Mouse (Mus musculus): ENCODE measurements around the gene Usp32.

Usp32 gene

GRCm38 (mm10) chr11:85123267-85123992 lies 16.5 kb downstream of the Usp32 start:
- no peak for DNase-seq (ENCODE audit: low spot score)

GRCm38 (mm10) chr11:85122073-85122472 lies 17.9 kb downstream of the Usp32 start:
- DNase-seq (ENCODE audit: low spot score) = no peak

GRCm38 (mm10) chr11:85117160-85117559 lies 22.8 kb downstream of the Usp32 start:
- peak; percentile 62 for DNase-seq (ENCODE audit: low spot score)

- DNase-seq (ENCODE audit: low spot score) = peak; percentile 89
These were observed 23.7 kb downstream of the Usp32 start for GRCm38 (mm10) chr11:85116084-85116844.

- DNase-seq (ENCODE audit: low spot score) = no peak
These were observed 30.0 kb downstream of the Usp32 start for GRCm38 (mm10) chr11:85109957-85110356.

- peak; percentile 86 for DNase-seq (ENCODE audit: low spot score)
These were observed 32.7 kb downstream of the Usp32 start for GRCm38 (mm10) chr11:85107217-85107616.

GRCm38 (mm10) chr11:85105836-85106235 lies 34.1 kb downstream of the Usp32 start:
- DNase-seq (ENCODE audit: low spot score) = no peak

- no peak for DNase-seq (ENCODE audit: low spot score)
These were observed 36.2 kb downstream of the Usp32 start for GRCm38 (mm10) chr11:85103763-85104162.

- no peak for DNase-seq (ENCODE audit: low spot score)
These were observed 44.8 kb downstream of the Usp32 start for GRCm38 (mm10) chr11:85095116-85095515.

- no peak for DNase-seq (ENCODE audit: low spot score)
These were observed 53.7 kb downstream of the Usp32 start for GRCm38 (mm10) chr11:85086253-85086652.

- DNase-seq (ENCODE audit: low spot score) = no peak
These were observed 72.1 kb downstream of the Usp32 start for GRCm38 (mm10) chr11:85067871-85068270.

- no peak for DNase-seq (ENCODE audit: low spot score)
These were observed 81.4 kb downstream of the Usp32 start for GRCm38 (mm10) chr11:85058562-85058961.

- no peak for DNase-seq (ENCODE audit: low spot score)
These were observed 82.4 kb downstream of the Usp32 start for GRCm38 (mm10) chr11:85057544-85057943.

GRCm38 (mm10) chr11:85056901-85057300 lies 83.1 kb downstream of the Usp32 start:
- DNase-seq (ENCODE audit: low spot score) = no peak

GRCm38 (mm10) chr11:85055561-85055960 lies 84.4 kb downstream of the Usp32 start:
- DNase-seq (ENCODE audit: low spot score) = no peak

GRCm38 (mm10) chr11:85039256-85039655 lies 100.7 kb downstream of the Usp32 start:
- no peak for DNase-seq (ENCODE audit: low spot score)

- DNase-seq (ENCODE audit: low spot score) = no peak
These were observed 126.8 kb downstream of the Usp32 start for GRCm38 (mm10) chr11:85013121-85013520.

- no peak for DNase-seq (ENCODE audit: low spot score)
These were observed 136.4 kb downstream of the Usp32 start for GRCm38 (mm10) chr11:85003566-85003965.

- DNase-seq (ENCODE audit: low spot score) = no peak
These were observed 144.7 kb downstream of the Usp32 start for GRCm38 (mm10) chr11:84995241-84995640.

GRCm38 (mm10) chr11:84992996-84993395 lies 147.0 kb downstream of the Usp32 start:
- DNase-seq (ENCODE audit: low spot score) = no peak

- no peak for DNase-seq (ENCODE audit: low spot score)
These were observed 151.5 kb downstream of the Usp32 start for GRCm38 (mm10) chr11:84988341-84988919.

- no peak for DNase-seq (ENCODE audit: low spot score)
These were observed 154.5 kb downstream of the Usp32 start for GRCm38 (mm10) chr11:84985421-84985820.

GRCm38 (mm10) chr11:84980697-84981096 lies 159.3 kb downstream of the Usp32 start:
- DNase-seq (ENCODE audit: low spot score) = no peak

Data from c-Kit-positive CD71-positive TER-119-positive erythroid progenitor cells, embryonic 14.5 days (primary cell).